Mouse (Mus musculus): Measurements from ENCODE around the gene Dcaf11. TPM values are rescaled to one million over a fixed set of nuclear protein-coding genes. Genes with fewer than 3 reads are reported as not detected.

Gene Dcaf11
- polyA plus RNA-seq, 1 experiment from 2014 or later = 72.1 TPM

- no peak overlapping the region for H3K4me2 ChIP-seq
- no peak overlapping the region for H3K9ac ChIP-seq (ENCODE audit: low read depth, low read length)
- ATAC-seq (replicated peaks; ENCODE audit: low FRiP score) (no peak), DNase-seq (ENCODE audit: low spot score) (no peak)
- no peaks in the 10 kb centered on the region; the same call in 1 of the 2 replicates for H3K4me1 ChIP-seq (replicated peaks; ENCODE audit: control insufficient read depth, insufficient read depth, low read length)
- H3K9me3 ChIP-seq (ENCODE audit: control insufficient read depth, low read length) = no peaks in the 10 kb centered on the region
- H3K27me3 ChIP-seq (replicated peaks; ENCODE audit: control insufficient read depth, insufficient read depth, low read length) = peaks cover 64% of the 10 kb centered on the region
- no peak overlapping the region for H3K27ac ChIP-seq (ENCODE audit: low read depth, low read length)
- H3K36me3 ChIP-seq (ENCODE audit: control insufficient read depth, insufficient read depth, low read length) = no peaks in the 10 kb centered on the region
- H3K4me3 ChIP-seq (ENCODE audit: low read depth, low read length) = no peak overlapping the region
- WGBS = 34% methylated on average over 4 of the region's 4 CpGs
Observed at GRCm38 (mm10) chr14:55524062-55524461, 35.7 kb upstream of the Dcaf11 start.

GRCm38 (mm10) chr14:55524785-55525184, 35.0 kb upstream of the Dcaf11 start, which contains the start of gene Nrl:
Gene Nrl, minus strand, starts transcription at chr14:55524981.
- H3K36me3 ChIP-seq (ENCODE audit: control insufficient read depth, insufficient read depth, low read length) = no peaks in the 10 kb centered on the region
- H3K4me2 ChIP-seq = no peak within 1 kb of the TSS
- no peak within 1 kb of the TSS for H3K4me3 ChIP-seq (ENCODE audit: low read depth, low read length)
- H3K9ac ChIP-seq (ENCODE audit: low read depth, low read length) = no peak within 1 kb of the TSS
- ATAC-seq (replicated peaks; ENCODE audit: low FRiP score) (no peak), DNase-seq (ENCODE audit: low spot score) (no peak)
- WGBS = 12% methylated on average over 8 of the region's 8 CpGs
- H3K27ac ChIP-seq (ENCODE audit: low read depth, low read length) = no peak within 1 kb of the TSS
- H3K9me3 ChIP-seq (ENCODE audit: control insufficient read depth, low read length) = no peaks in the 10 kb centered on the region
- H3K27me3 ChIP-seq (replicated peaks; ENCODE audit: control insufficient read depth, insufficient read depth, low read length) = peaks cover 63% of the 10 kb centered on the region
- no peaks in the 10 kb centered on the region; the same call in 1 of the 2 replicates for H3K4me1 ChIP-seq (replicated peaks; ENCODE audit: control insufficient read depth, insufficient read depth, low read length)

- Histone ChIP-seq H3K9me3 (ENCODE audit: control insufficient read depth, low read length) (no peaks in the 10 kb centered on the region), H3K9ac (ENCODE audit: low read depth, low read length) (no peak overlapping the region), H3K36me3 (ENCODE audit: control insufficient read depth, insufficient read depth, low read length) (no peaks in the 10 kb centered on the region), H3K4me3 (ENCODE audit: low read depth, low read length) (no peak overlapping the region), H3K27ac (ENCODE audit: low read depth, low read length) (no peak overlapping the region), H3K27me3 (replicated peaks; ENCODE audit: control insufficient read depth, insufficient read depth, low read length) (peaks cover 44% of the 10 kb centered on the region), H3K4me2 (no peak overlapping the region), H3K4me1 (replicated peaks; ENCODE audit: control insufficient read depth, insufficient read depth, low read length) (no peaks in the 10 kb centered on the region)
- 65% methylated on average over 2 of the region's 2 CpGs for WGBS
- ATAC-seq (replicated peaks; ENCODE audit: low FRiP score) (no peak), DNase-seq (ENCODE audit: low spot score) (no peak)
Observed at GRCm38 (mm10) chr14:55526674-55527073, 33.1 kb upstream of the Dcaf11 start.

GRCm38 (mm10) chr14:55527940-55528339, 31.9 kb upstream of the Dcaf11 start:
- H3K9me3 ChIP-seq (ENCODE audit: control insufficient read depth, low read length) = no peaks in the 10 kb centered on the region
- WGBS = 13% methylated on average over 3 of the region's 3 CpGs
- peaks cover 34% of the 10 kb centered on the region for H3K27me3 ChIP-seq (replicated peaks; ENCODE audit: control insufficient read depth, insufficient read depth, low read length)

GRCm38 (mm10) chr14:55536116-55536745, 23.6 kb upstream of the Dcaf11 start:
- H3K9ac ChIP-seq (ENCODE audit: low read depth, low read length) = no peak overlapping the region
- DNase-seq (ENCODE audit: low spot score) = no peak
- no peak for ATAC-seq (replicated peaks; ENCODE audit: low FRiP score)

More at GRCm38 (mm10) chr14:55527940-55528339, 31.9 kb upstream of the Dcaf11 start:
- Histone ChIP-seq H3K36me3 (ENCODE audit: control insufficient read depth, insufficient read depth, low read length) (no peaks in the 10 kb centered on the region), H3K4me2 (no peak overlapping the region), H3K9ac (ENCODE audit: low read depth, low read length) (no peak overlapping the region), H3K4me3 (ENCODE audit: low read depth, low read length) (no peak overlapping the region), H3K4me1 (replicated peaks; ENCODE audit: control insufficient read depth, insufficient read depth, low read length) (no peaks in the 10 kb centered on the region), H3K27ac (ENCODE audit: low read depth, low read length) (no peak overlapping the region)
- no peak for ATAC-seq (replicated peaks; ENCODE audit: low FRiP score)
- no peak for DNase-seq (ENCODE audit: low spot score)

GRCm38 (mm10) chr14:55540067-55540786, 19.6 kb upstream of the Dcaf11 start, which contains the start of gene Pck2:
Gene Pck2, plus strand, starts transcription at chr14:55540266.
- Histone ChIP-seq H3K9ac (ENCODE audit: low read depth, low read length) (peak within 1 kb of the TSS; percentile 88), H3K4me1 (replicated peaks; ENCODE audit: control insufficient read depth, insufficient read depth, low read length) (peaks cover 17% of the 10 kb centered on the region)
- WGBS = under 1% methylated on average over 32 of the region's 32 CpGs

More at GRCm38 (mm10) chr14:55536116-55536745, 23.6 kb upstream of the Dcaf11 start:
- 0 out of 2 replicates have a peak, but pooled peaks cover 3% of the 10 kb centered on the region for H3K27me3 ChIP-seq (replicated peaks; ENCODE audit: control insufficient read depth, insufficient read depth, low read length)
- no peaks in the 10 kb centered on the region for H3K9me3 ChIP-seq (ENCODE audit: control insufficient read depth, low read length)
- H3K36me3 ChIP-seq (ENCODE audit: control insufficient read depth, insufficient read depth, low read length) = no peaks in the 10 kb centered on the region
- H3K4me1 ChIP-seq (replicated peaks; ENCODE audit: control insufficient read depth, insufficient read depth, low read length) = peaks cover 10% of the 10 kb centered on the region
- H3K4me3 ChIP-seq (ENCODE audit: low read depth, low read length) = no peak overlapping the region
- WGBS = 48% methylated on average over 6 of the region's 6 CpGs
- H3K4me2 ChIP-seq = no peak overlapping the region
- H3K27ac ChIP-seq (ENCODE audit: low read depth, low read length) = no peak overlapping the region

GRCm38 (mm10) chr14:55540787-55541321, 19.0 kb upstream of the Dcaf11 start:
- H3K4me1 ChIP-seq (replicated peaks; ENCODE audit: control insufficient read depth, insufficient read depth, low read length) = peaks cover 17% of the 10 kb centered on the region
- H3K9me3 ChIP-seq (ENCODE audit: control insufficient read depth, low read length) = no peaks in the 10 kb centered on the region
- peak overlapping the region; percentile 88 for H3K9ac ChIP-seq (ENCODE audit: low read depth, low read length)
- peak overlapping the region; percentile 78 for H3K4me3 ChIP-seq (ENCODE audit: low read depth, low read length)
- 4% methylated on average over 10 of the region's 10 CpGs for WGBS
- no peaks in the 10 kb centered on the region for H3K27me3 ChIP-seq (replicated peaks; ENCODE audit: control insufficient read depth, insufficient read depth, low read length)
- ATAC-seq (replicated peaks; ENCODE audit: low FRiP score) (peak; percentile 59), DNase-seq (ENCODE audit: low spot score) (peak; percentile 72)
- peak overlapping the region; percentile 92 for H3K4me2 ChIP-seq
- H3K36me3 ChIP-seq (ENCODE audit: control insufficient read depth, insufficient read depth, low read length) = peaks cover 21% of the 10 kb centered on the region
- H3K27ac ChIP-seq (ENCODE audit: low read depth, low read length) = peak overlapping the region; percentile 86

More at GRCm38 (mm10) chr14:55540067-55540786, 19.6 kb upstream of the Dcaf11 start, which contains the start of gene Pck2:
- Histone ChIP-seq H3K4me3 (ENCODE audit: low read depth, low read length) (peak within 1 kb of the TSS; percentile 78), H3K27ac (ENCODE audit: low read depth, low read length) (peak within 1 kb of the TSS; percentile 86), H3K27me3 (replicated peaks; ENCODE audit: control insufficient read depth, insufficient read depth, low read length) (no peaks in the 10 kb centered on the region), H3K9me3 (ENCODE audit: control insufficient read depth, low read length) (no peaks in the 10 kb centered on the region), H3K36me3 (ENCODE audit: control insufficient read depth, insufficient read depth, low read length) (peaks cover 19% of the 10 kb centered on the region), H3K4me2 (peak within 1 kb of the TSS; percentile 92)
- peak; percentile 98 for ATAC-seq (replicated peaks; ENCODE audit: low FRiP score)
- peak; percentile 85 for DNase-seq (ENCODE audit: low spot score)

GRCm38 (mm10) chr14:55542268-55542667, 17.5 kb upstream of the Dcaf11 start:
- Histone ChIP-seq H3K4me3 (ENCODE audit: low read depth, low read length) (no peak overlapping the region), H3K9me3 (ENCODE audit: control insufficient read depth, low read length) (no peaks in the 10 kb centered on the region), H3K27ac (ENCODE audit: low read depth, low read length) (no peak overlapping the region), H3K4me1 (replicated peaks; ENCODE audit: control insufficient read depth, insufficient read depth, low read length) (peaks cover 17% of the 10 kb centered on the region), H3K36me3 (ENCODE audit: control insufficient read depth, insufficient read depth, low read length) (peaks cover 27% of the 10 kb centered on the region), H3K4me2 (peak overlapping the region; percentile 92), H3K9ac (ENCODE audit: low read depth, low read length) (no peak overlapping the region), H3K27me3 (replicated peaks; ENCODE audit: control insufficient read depth, insufficient read depth, low read length) (no peaks in the 10 kb centered on the region)
- DNase-seq (ENCODE audit: low spot score) (no peak), ATAC-seq (replicated peaks; ENCODE audit: low FRiP score) (no peak)
- 91% methylated on average over 12 of the region's 12 CpGs for WGBS
